Mouse (Mus musculus) testis, adult 2 months (tissue): ENCODE data around the gene Ntpcr. TPM values are rescaled to one million over a fixed set of nuclear protein-coding genes. Genes with fewer than 3 reads are reported as not detected.

Source experiments
- H3K27ac ChIP-seq: fragments of 200-500 bp; 2 replicates; pipeline ENCODE4 v1.5.1; 2012; ENCODE audit warnings: low read depth, low read length; ENCODE audit not compliant: control insufficient read depth, insufficient read depth
- H3K27me3 ChIP-seq: fragments of 200-500 bp; 2 replicates; pipeline ENCODE4 v1.6.1; 2012; ENCODE audit warnings: mild to moderate bottlenecking, low read length, moderate library complexity; ENCODE audit not compliant: control insufficient read depth, insufficient read depth
- H3K36me3 ChIP-seq: fragments of 200-500 bp; 2 replicates; pipeline ENCODE4 v1.6.1; 2012; ENCODE audit warnings: mild to moderate bottlenecking, low read length; ENCODE audit not compliant: control insufficient read depth, insufficient read depth
- H3K4me1 ChIP-seq: fragments of 200-500 bp; 2 replicates; pipeline ENCODE4 v1.6.1; 2012; ENCODE audit warnings: low read length; ENCODE audit not compliant: control insufficient read depth, insufficient read depth
- H3K4me3 ChIP-seq: fragments of 200-500 bp; 2 replicates; pipeline ENCODE4 v1.5.1; 2012; ENCODE audit warnings: low read depth, mild to moderate bottlenecking, low read length, moderate library complexity, mixed read lengths; ENCODE audit not compliant: control insufficient read depth
- CTCF ChIP-seq: fragments of 200-500 bp; IDR thresholded peaks from 2 replicates; pipeline ENCODE4 v1.5.1; 2012; ENCODE audit warnings: low read depth, mild to moderate bottlenecking, inconsistent platforms, low read length, moderate library complexity; ENCODE audit not compliant: control insufficient read depth, insufficient read depth, insufficient replicate concordance
- POLR2A ChIP-seq: fragments of 200-500 bp; IDR thresholded peaks from 2 replicates; pipeline ENCODE4 v1.6.1; 2012; ENCODE audit warnings: low read depth, mild to moderate bottlenecking, inconsistent platforms, low read length, moderate library complexity; ENCODE audit not compliant: control insufficient read depth
- polyA plus RNA-seq: library from polyadenylated mRNA; depleted of rRNA; stranded (reverse); fragments of >200 nt; gene quantifications from 2 replicates; pipeline ENCODE4 v1.2.3, GENCODE M21; 2012; rRNA removed

Gene Ntpcr
- polyA plus RNA-seq = 95.4 and 112 TPM in 2 replicates

GRCm38 (mm10) chr8:125729746-125730145 lies at the start of gene Ntpcr:
Gene Ntpcr, plus strand, starts transcription at chr8:125729963.
- Histone ChIP-seq H3K4me1 (peaks cover 7% of the 10 kb centered on the region), H3K27ac (no peak within 1 kb of the TSS), H3K27me3 (no peaks in the 10 kb centered on the region), H3K36me3 (no peaks in the 10 kb centered on the region), H3K4me3 (no peak within 1 kb of the TSS)
- no peak for TF ChIP-seq CTCF
- TF ChIP-seq POLR2A = no peak

- TF ChIP-seq CTCF (no peak), POLR2A (no peak)
- Histone ChIP-seq H3K4me1 (no peaks in the 10 kb centered on the region), H3K4me3 (no peak overlapping the region), H3K27me3 (no peaks in the 10 kb centered on the region), H3K36me3 (no peaks in the 10 kb centered on the region), H3K27ac (no peak overlapping the region)
These were observed 48.8 kb upstream of the Ntpcr start for GRCm38 (mm10) chr8:125680851-125681408.

GRCm38 (mm10) chr8:125685216-125685760 lies 44.5 kb upstream of the Ntpcr start:
- no peak for TF ChIP-seq POLR2A
- TF ChIP-seq CTCF = no peak
- no peaks in the 10 kb centered on the region for H3K4me1 ChIP-seq
- H3K36me3 ChIP-seq = no peaks in the 10 kb centered on the region
- H3K27ac ChIP-seq = no peak overlapping the region
- no peaks in the 10 kb centered on the region for H3K27me3 ChIP-seq
- no peak overlapping the region for H3K4me3 ChIP-seq

- H3K36me3 ChIP-seq = no peaks in the 10 kb centered on the region
- no peak for TF ChIP-seq CTCF
- no peak for TF ChIP-seq POLR2A
- no peaks in the 10 kb centered on the region for H3K27me3 ChIP-seq
- H3K4me3 ChIP-seq = no peak overlapping the region
- no peak overlapping the region for H3K27ac ChIP-seq
- no peaks in the 10 kb centered on the region for H3K4me1 ChIP-seq
These were observed 43.4 kb upstream of the Ntpcr start for GRCm38 (mm10) chr8:125686221-125686865.

GRCm38 (mm10) chr8:125690166-125690915 lies 39.4 kb upstream of the Ntpcr start:
- TF ChIP-seq CTCF = no peak
- no peak for TF ChIP-seq POLR2A
- no peak overlapping the region for H3K27ac ChIP-seq
- no peak overlapping the region for H3K4me3 ChIP-seq
- no peaks in the 10 kb centered on the region for H3K27me3 ChIP-seq
- H3K36me3 ChIP-seq = no peaks in the 10 kb centered on the region
- no peaks in the 10 kb centered on the region for H3K4me1 ChIP-seq

GRCm38 (mm10) chr8:125690961-125691360 lies 38.8 kb upstream of the Ntpcr start:
- H3K4me3 ChIP-seq = no peak overlapping the region
- H3K36me3 ChIP-seq = no peaks in the 10 kb centered on the region
- no peak overlapping the region for H3K27ac ChIP-seq
- TF ChIP-seq CTCF (no peak), POLR2A (no peak)
- H3K27me3 ChIP-seq = no peaks in the 10 kb centered on the region
- H3K4me1 ChIP-seq = no peaks in the 10 kb centered on the region

GRCm38 (mm10) chr8:125692447-125692846 lies 37.3 kb upstream of the Ntpcr start:
- TF ChIP-seq CTCF (no peak), POLR2A (no peak)
- Histone ChIP-seq H3K27ac (no peak overlapping the region), H3K27me3 (no peaks in the 10 kb centered on the region), H3K4me1 (no peaks in the 10 kb centered on the region), H3K4me3 (no peak overlapping the region), H3K36me3 (no peaks in the 10 kb centered on the region)
